Mouse (Mus musculus): ENCODE data around the gene Abhd14b.

DNA sequence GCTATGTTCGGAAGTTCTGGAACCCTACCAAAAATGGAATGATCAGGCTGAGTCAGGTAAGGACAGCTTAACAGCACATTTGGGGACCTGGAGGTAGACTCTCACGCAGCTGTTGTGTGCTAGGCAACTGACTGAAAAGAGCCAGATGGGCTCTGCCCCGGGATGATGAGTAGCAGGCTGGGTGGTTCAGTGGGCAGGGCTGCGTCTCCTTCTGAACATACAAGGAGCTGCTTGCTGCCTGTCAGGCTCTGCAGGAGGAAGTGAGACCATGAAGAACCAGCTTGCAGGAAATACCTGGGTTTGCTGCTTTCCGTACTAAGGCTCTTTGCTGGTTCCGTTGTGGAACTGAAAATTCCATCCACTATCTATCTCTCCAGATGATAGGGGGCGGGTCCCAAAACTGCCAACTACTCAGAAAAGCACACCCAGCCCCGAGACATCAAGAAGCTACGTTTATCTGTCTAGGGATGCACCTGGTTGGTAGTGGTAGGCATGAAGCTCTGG lies 36.1 kb upstream of the Abhd14b start:
- TF ChIP-seq EP300 (IDR thresholded peaks at IDR 0.05; ENCODE audit: low read depth in 1 of 2, low read length in 2 of 2), result no peak
- TF ChIP-seq GATA1 (IDR thresholded peaks at IDR 0.05; ENCODE audit: low read depth, low read length), result no peak
- no peak for TF ChIP-seq POLR2A (IDR thresholded peaks at IDR 0.05; ENCODE audit: control insufficient read depth in 1 of 2, insufficient read depth in 1 of 2, low read depth in 1 of 2, low read length in 2 of 2, poor library complexity in 1 of 2)
- no peak for TF ChIP-seq HCFC1 (IDR thresholded peaks at IDR 0.05; ENCODE audit: low read depth, low read length)
- TF ChIP-seq CTCF (IDR thresholded peaks at IDR 0.05 in 2 of 3, conservative IDR thresholded peaks at IDR 0.05 in 1 of 3; ENCODE audit: control insufficient read depth in 1 of 3, insufficient read depth in 1 of 3, low read depth in 2 of 3, low read length in 3 of 3, poor library complexity in 1 of 3, severe bottlenecking in 1 of 3), result no peak
- no peak for TF ChIP-seq TCF12 (IDR thresholded peaks at IDR 0.05; ENCODE audit: low read depth, low read length)
- TF ChIP-seq MAX (IDR thresholded peaks at IDR 0.05; ENCODE audit: low read length), result no peak
- TF ChIP-seq JUND (IDR thresholded peaks at IDR 0.05; ENCODE audit: low read depth, low read length), result no peak
- no peak for TF ChIP-seq RAD21 (IDR thresholded peaks at IDR 0.05; ENCODE audit: low read depth, low read length)
- no peak for TF ChIP-seq ELF1 (IDR thresholded peaks at IDR 0.05; ENCODE audit: low read depth, low read length)
- no peak for TF ChIP-seq MAZ (IDR thresholded peaks at IDR 0.05; ENCODE audit: low read depth, low read length)
- no peak for TF ChIP-seq MAFK (IDR thresholded peaks at IDR 0.05; ENCODE audit: borderline replicate concordance, low read depth, low read length)
- TF ChIP-seq USF2 (IDR thresholded peaks at IDR 0.05; ENCODE audit: borderline replicate concordance in 1 of 2, insufficient read depth in 1 of 2, low read depth in 1 of 2, low read length in 2 of 2), result no peak
- TF ChIP-seq ZNF384 (IDR thresholded peaks at IDR 0.05; ENCODE audit: low read depth, low read length), result no peak

Measured in MEL (cell line).